Mouse (Mus musculus): ENCODE results near the gene Gpr153. TPM values are rescaled to one million over a fixed set of nuclear protein-coding genes. Genes with fewer than 3 reads are reported as not detected.
A peak's percentile ranks its signal among the peaks of the same experiment; 100 is the strongest.
"Not testable (repeated sequence)": the region's sequence is repeated elsewhere in the genome, so short reads cannot be mapped to it uniquely, and the experiment has no call there.

Gene Gpr153
- total RNA-seq (2021): 10 to 100 TPM; 30.2 to 31.3 TPM

GRCm38 (mm10) chr4:152273621-152274236, at the start of gene Gpr153:
Gpr153 (plus strand) TSS chr4:152274232.
- intact Hi-C loops (cut with DNase I): no loop called here
- peak; percentile 75 to 78 for DNase-seq

GRCm38 (mm10) chr4:152226901-152227486, 47.0 kb upstream of the Gpr153 start:
- DNase-seq: peak; percentile 68 to 69
- intact Hi-C loops (cut with DNase I): no loop called here

GRCm38 (mm10) chr4:152227749-152228527, 46.1 kb upstream of the Gpr153 start:
- intact Hi-C loops (cut with DNase I): no loop called here
- DNase-seq: no peak

GRCm38 (mm10) chr4:152230331-152230730, 43.7 kb upstream of the Gpr153 start:
- intact Hi-C loops (cut with DNase I); DNase-seq: not testable (repeated sequence)

GRCm38 (mm10) chr4:152231326-152231725, 42.7 kb upstream of the Gpr153 start:
- intact Hi-C loops (cut with DNase I): no loop called here
- no peak for DNase-seq

GRCm38 (mm10) chr4:152232411-152232903, 41.6 kb upstream of the Gpr153 start:
- no peak for DNase-seq
- intact Hi-C loops (cut with DNase I): no loop called here

- no peak for DNase-seq
- intact Hi-C loops (cut with DNase I): no loop called here
Observed at GRCm38 (mm10) chr4:152239974-152240373, 34.1 kb upstream of the Gpr153 start.

GRCm38 (mm10) chr4:152243241-152243891, 30.7 kb upstream of the Gpr153 start:
- intact Hi-C loops (cut with DNase I): no loop called here
- DNase-seq: no peak

GRCm38 (mm10) chr4:152243969-152244368, 30.1 kb upstream of the Gpr153 start:
- intact Hi-C loops (cut with DNase I): no loop called here
- DNase-seq: no peak

- intact Hi-C loops (cut with DNase I): no loop called here
- DNase-seq: no peak
Observed at GRCm38 (mm10) chr4:152244545-152245522, 29.2 kb upstream of the Gpr153 start.

GRCm38 (mm10) chr4:152246011-152246410, 28.0 kb upstream of the Gpr153 start:
- intact Hi-C loops (cut with DNase I): no loop called here

GRCm38 (mm10) chr4:152247195-152247594, 26.8 kb upstream of the Gpr153 start:
- intact Hi-C loops (cut with DNase I): no loop called here
- DNase-seq: no peak

More at GRCm38 (mm10) chr4:152246011-152246410, 28.0 kb upstream of the Gpr153 start:
- peak in 1 of 2 experiments; percentile 76 for DNase-seq

GRCm38 (mm10) chr4:152250615-152251014, 23.4 kb upstream of the Gpr153 start:
- no peak for DNase-seq
- intact Hi-C loops (cut with DNase I): no loop called here

GRCm38 (mm10) chr4:152253183-152253759, 20.8 kb upstream of the Gpr153 start:
- intact Hi-C loops (cut with DNase I): no loop called here
- no peak for DNase-seq

GRCm38 (mm10) chr4:152257070-152257469, 17.0 kb upstream of the Gpr153 start:
- intact Hi-C loops (cut with DNase I): no loop called here
- peak; percentile 83 to 87 for DNase-seq

GRCm38 (mm10) chr4:152260451-152260850, 13.6 kb upstream of the Gpr153 start:
- DNase-seq: no peak
- intact Hi-C loops (cut with DNase I): no loop called here

- peak; percentile 75 to 77 for DNase-seq
- intact Hi-C loops (cut with DNase I): no loop called here
Observed at GRCm38 (mm10) chr4:152262187-152262586, 11.8 kb upstream of the Gpr153 start.

GRCm38 (mm10) chr4:152263089-152263488, 10.9 kb upstream of the Gpr153 start:
- no peak for DNase-seq
- intact Hi-C loops (cut with DNase I): no loop called here

GRCm38 (mm10) chr4:152263512-152264176, 10.4 kb upstream of the Gpr153 start:
- intact Hi-C loops (cut with DNase I): no loop called here
- peak in 1 of 2 experiments; percentile 41 for DNase-seq
